Mouse (Mus musculus) megakaryocyte, embryonic 14.5 days (primary cell): ENCODE data around the gene Parp1.

Experiments
- FLI1 ChIP-seq: IDR thresholded peaks from 2 replicates; pipeline ENCODE4 v1.6.1; 2012; ENCODE audit warnings: low read length, inconsistent platforms, mixed read lengths
- GATA1 ChIP-seq: IDR thresholded peaks from 3 replicates; pipeline ENCODE4 v1.6.1; 2012; ENCODE audit warnings: mixed read lengths, low read length, inconsistent platforms, borderline replicate concordance

DNA sequence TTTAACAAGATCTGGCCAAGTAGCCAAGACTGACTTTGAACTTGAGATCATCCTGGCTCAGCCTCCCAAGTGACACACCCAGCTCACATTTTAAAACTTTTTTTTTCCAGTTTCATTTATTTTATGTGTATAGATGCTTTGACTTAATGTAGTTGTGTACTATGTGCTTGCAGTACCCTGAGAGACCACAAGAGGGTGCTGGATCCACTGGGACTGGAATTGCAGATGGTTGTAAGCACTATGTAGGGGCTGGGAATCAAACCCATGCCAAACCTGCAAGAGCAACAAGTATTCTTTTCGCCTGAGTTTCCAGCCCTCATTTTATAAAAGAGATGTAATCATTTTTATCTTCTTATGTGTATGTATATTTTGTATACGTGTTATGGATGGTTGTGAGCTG lies 55.2 kb downstream of the Parp1 start:
- TF ChIP-seq GATA1 (no peak), FLI1 (no peak)
